Mouse (Mus musculus): Measurements from ENCODE around the gene Shmt2.

GRCm38 (mm10) chr10:127508239-127508638 lies 14.0 kb downstream of the Shmt2 start:
- TF ChIP-seq CTCF (IDR thresholded peaks at IDR 0.05; ENCODE audit: extremely low read depth, insufficient read depth, insufficient read length, insufficient replicate concordance) = peak; percentile 60; the same call in 1 of the 2 replicates
- TF ChIP-seq POLR2A (IDR thresholded peaks at IDR 0.05; ENCODE audit: low read depth, low read length) = no peak

All from spleen, adult 2 months (tissue).